Mouse (Mus musculus) intestine, postnatal 0 days (tissue): ENCODE data around the gene Lgals3bp. TPM values are rescaled to one million over a fixed set of nuclear protein-coding genes. Genes with fewer than 3 reads are reported as not detected.

ENCODE experiments used
- ATAC-seq: fragments of 200-750 bp; cut with Nextera tagmentation; 2 replicates; pipeline ENCODE4 v1.8.0; 2017; ENCODE audit warnings: mild to moderate bottlenecking, moderate TSS enrichment, moderate library complexity
- H3K27ac ChIP-seq: fragments of 300-500 bp; sonication (generic); 2 replicates; pipeline ENCODE4 v1.5.1; 2014; ENCODE audit warnings: mild to moderate bottlenecking, low read depth, low read length, moderate library complexity
- H3K27me3 ChIP-seq: fragments of 300-500 bp; sonication (generic); replicated peaks from 2 replicates; pipeline ENCODE4 v1.6.1; 2014; ENCODE audit warnings: low read length, mixed read lengths; ENCODE audit not compliant: control insufficient read depth, insufficient read depth
- H3K36me3 ChIP-seq: fragments of 300-500 bp; sonication (generic); 2 replicates; pipeline ENCODE4 v1.6.1; 2014; ENCODE audit warnings: mild to moderate bottlenecking, moderate library complexity; ENCODE audit not compliant: control insufficient read depth, insufficient read depth
- H3K4me1 ChIP-seq: fragments of 300-500 bp; sonication (generic); replicated peaks from 2 replicates; pipeline ENCODE4 v1.6.1; 2014; ENCODE audit warnings: antibody characterized with exemption, low read length, mixed read lengths; ENCODE audit not compliant: control insufficient read depth, insufficient read depth
- H3K4me2 ChIP-seq: fragments of 300-500 bp; sonication (generic); replicated peaks from 2 replicates; pipeline ENCODE4 v1.6.1; 2014; ENCODE audit warnings: low read depth, mild to moderate bottlenecking, moderate library complexity
- H3K4me3 ChIP-seq: fragments of 300-500 bp; sonication (generic); 2 replicates; pipeline ENCODE4 v1.5.1; 2014; ENCODE audit warnings: low read depth, low read length
- H3K9ac ChIP-seq: fragments of 300-500 bp; sonication (generic); 2 replicates; pipeline ENCODE4 v1.6.1; 2014; ENCODE audit warnings: mild to moderate bottlenecking, low read depth, low read length
- H3K9me3 ChIP-seq: fragments of 300-500 bp; sonication (generic); 2 replicates; pipeline ENCODE4 v1.6.1; 2016; ENCODE audit warnings: mixed run types; ENCODE audit not compliant: control insufficient read depth
- CTCF ChIP-seq: sonication (generic); IDR thresholded peaks from 2 replicates; pipeline ENCODE4 v1.5.1; 2016; ENCODE audit warnings: low read depth, mild to moderate bottlenecking, control low read depth, antibody characterized with exemption, moderate library complexity
- WGBS: fragments of 180-500 bp; shearing (Covaris S2); extraction: QIAGEN DNeasy Blood & Tissue Kit; methylation state at CpG from one replicate; pipeline ENCODE4 v1.1.7; 2014; 5-methylcytosine and 5-hydroxymethylcytosine counted together
- polyA plus RNA-seq: library from polyadenylated mRNA; unstranded; fragments of >200 nt; fragmentation: Nextera tagmentation; extraction: Ambion mirVana; gene quantifications from 2 replicates; pipeline ENCODE4 v1.2.1, GENCODE M21; 2015

The Lgals3bp gene
- polyA plus RNA-seq, 1 experiment from 2014 or later, result 382 TPM

GRCm38 (mm10) chr11:118355640-118356039 is 46.3 kb downstream of the Lgals3bp start, which contains the start of gene Timp2:
Timp2 (minus strand) TSS chr11:118355740.
- 0 out of 2 replicates have a peak, but pooled peaks have one; percentile 7 for ATAC-seq
- WGBS, result 48% methylated on average over 6 of the region's 6 CpGs
- H3K4me1 ChIP-seq, result no peaks in the 10 kb centered on the region
- no peaks in the 10 kb centered on the region for H3K36me3 ChIP-seq
- peak within 1 kb of the TSS; percentile 68 for H3K9ac ChIP-seq
- no peaks in the 10 kb centered on the region for H3K9me3 ChIP-seq
- H3K4me3 ChIP-seq, result peak within 1 kb of the TSS; percentile 70
- no peak for TF ChIP-seq CTCF
- peak within 1 kb of the TSS; percentile 90 for H3K4me2 ChIP-seq
- peak within 1 kb of the TSS; percentile 78 for H3K27ac ChIP-seq
- H3K27me3 ChIP-seq, result no peaks in the 10 kb centered on the region

- WGBS, result under 1% methylated on average over 34 of the region's 43 CpGs
- Histone ChIP-seq H3K27ac (peak overlapping the region; percentile 78), H3K27me3 (no peaks in the 10 kb centered on the region), H3K9ac (peak overlapping the region; percentile 68), H3K4me2 (peak overlapping the region; percentile 90), H3K36me3 (no peaks in the 10 kb centered on the region), H3K9me3 (no peaks in the 10 kb centered on the region), H3K4me3 (peak overlapping the region; percentile 70), H3K4me1 (no peaks in the 10 kb centered on the region)
- peak; percentile 83 for ATAC-seq
- TF ChIP-seq CTCF, result peak; percentile 78
Measured at GRCm38 (mm10) chr11:118355205-118355604, 46.7 kb downstream of the Lgals3bp start.

GRCm38 (mm10) chr11:118354636-118355191 is 47.2 kb downstream of the Lgals3bp start:
- peak overlapping the region; percentile 68 for H3K9ac ChIP-seq
- peak overlapping the region; percentile 90 for H3K4me2 ChIP-seq
- 1% methylated on average over 42 of the region's 47 CpGs for WGBS
- no peaks in the 10 kb centered on the region for H3K36me3 ChIP-seq
- peak; percentile 34; the same call in 1 of the 2 replicates for ATAC-seq
- H3K27ac ChIP-seq, result peak overlapping the region; percentile 78
- TF ChIP-seq CTCF, result no peak
- H3K4me1 ChIP-seq, result no peaks in the 10 kb centered on the region
- peak overlapping the region; percentile 70 for H3K4me3 ChIP-seq
- no peaks in the 10 kb centered on the region for H3K9me3 ChIP-seq
- H3K27me3 ChIP-seq, result no peaks in the 10 kb centered on the region

GRCm38 (mm10) chr11:118349494-118349893 is 52.4 kb downstream of the Lgals3bp start:
- no peak overlapping the region for H3K27ac ChIP-seq
- no peak overlapping the region for H3K4me2 ChIP-seq
- no peak for ATAC-seq
- no peak overlapping the region for H3K9ac ChIP-seq
- no peaks in the 10 kb centered on the region for H3K9me3 ChIP-seq
- H3K4me1 ChIP-seq, result peaks cover 5% of the 10 kb centered on the region; the same call in 1 of the 2 replicates
- WGBS, result 80% methylated on average over 5 of the region's 5 CpGs
- no peak overlapping the region for H3K4me3 ChIP-seq
- H3K36me3 ChIP-seq, result no peaks in the 10 kb centered on the region
- no peak for TF ChIP-seq CTCF
- no peaks in the 10 kb centered on the region for H3K27me3 ChIP-seq

GRCm38 (mm10) chr11:118348877-118349276 is 53.0 kb downstream of the Lgals3bp start:
- Histone ChIP-seq H3K9me3 (no peaks in the 10 kb centered on the region), H3K4me2 (no peak overlapping the region), H3K4me1 (peaks cover 5% of the 10 kb centered on the region; the same call in 1 of the 2 replicates), H3K9ac (no peak overlapping the region), H3K27ac (no peak overlapping the region), H3K36me3 (no peaks in the 10 kb centered on the region), H3K4me3 (no peak overlapping the region), H3K27me3 (no peaks in the 10 kb centered on the region)
- ATAC-seq, result no peak
- no peak for TF ChIP-seq CTCF
- WGBS, result 60% methylated on average over 5 of the region's 5 CpGs

GRCm38 (mm10) chr11:118348419-118348818 is 53.5 kb downstream of the Lgals3bp start:
- ATAC-seq, result no peak
- 38% methylated on average over 3 of the region's 3 CpGs for WGBS
- no peaks in the 10 kb centered on the region for H3K27me3 ChIP-seq
- no peak overlapping the region for H3K9ac ChIP-seq
- no peak overlapping the region for H3K4me2 ChIP-seq
- H3K4me3 ChIP-seq, result no peak overlapping the region
- H3K27ac ChIP-seq, result no peak overlapping the region
- no peaks in the 10 kb centered on the region for H3K9me3 ChIP-seq
- H3K36me3 ChIP-seq, result no peaks in the 10 kb centered on the region
- no peak for TF ChIP-seq CTCF
- peaks cover 5% of the 10 kb centered on the region; the same call in 1 of the 2 replicates for H3K4me1 ChIP-seq

- H3K27me3 ChIP-seq, result no peaks in the 10 kb centered on the region
- H3K4me3 ChIP-seq, result no peak overlapping the region
- no peak overlapping the region for H3K9ac ChIP-seq
- peaks cover 5% of the 10 kb centered on the region; the same call in 1 of the 2 replicates for H3K4me1 ChIP-seq
- H3K36me3 ChIP-seq, result no peaks in the 10 kb centered on the region
- WGBS, result 86% methylated on average over 12 of the region's 12 CpGs
- no peak overlapping the region for H3K4me2 ChIP-seq
- TF ChIP-seq CTCF, result no peak
- H3K27ac ChIP-seq, result no peak overlapping the region
- no peak for ATAC-seq
- no peaks in the 10 kb centered on the region for H3K9me3 ChIP-seq
Measured at GRCm38 (mm10) chr11:118347911-118348310, 54.0 kb downstream of the Lgals3bp start.
